Mouse (Mus musculus) bone marrow, adult 2 months (tissue): ENCODE measurements at regions not wholly inside any gene's neighbourhood (a gene's known extent, or its start where the extent isn't known, plus 50 kb on each side); places are given as distances from the start of the nearest gene placed in this dataset.

Source experiments
- CTCF ChIP-seq: fragments of 200-500 bp; IDR thresholded peaks from 2 replicates; pipeline ENCODE4 v1.5.1; 2011; ENCODE audit warnings: low read length, control low read depth; ENCODE audit not compliant: control insufficient read depth, insufficient read depth
- POLR2A ChIP-seq: fragments of 200-500 bp; IDR thresholded peaks from 2 replicates; pipeline ENCODE4 v1.6.1; 2011; ENCODE audit warnings: low read depth, mild to moderate bottlenecking, control low read depth, low read length, borderline replicate concordance; ENCODE audit not compliant: control insufficient read depth

- TF ChIP-seq CTCF: no peak
- TF ChIP-seq POLR2A: no peak
Observed at GRCm38 (mm10) chr3:19424384-19424783, 204.1 kb downstream of the 1700064H15Rik start.
